Mouse (Mus musculus) kidney, adult 8-10 months (tissue): ENCODE measurements around the gene Amdhd1.
A peak's percentile ranks its signal among the peaks of the same experiment; 100 is the strongest.
"Not testable (repeated sequence)": the region's sequence is repeated elsewhere in the genome, so short reads cannot be mapped to it uniquely, and the experiment has no call there.

Experiments
- DNase-seq, 2 experiments: peaks; one replicate each; pipeline ENCODE4 v3.0.0; 2022

The Amdhd1 gene

DNA sequence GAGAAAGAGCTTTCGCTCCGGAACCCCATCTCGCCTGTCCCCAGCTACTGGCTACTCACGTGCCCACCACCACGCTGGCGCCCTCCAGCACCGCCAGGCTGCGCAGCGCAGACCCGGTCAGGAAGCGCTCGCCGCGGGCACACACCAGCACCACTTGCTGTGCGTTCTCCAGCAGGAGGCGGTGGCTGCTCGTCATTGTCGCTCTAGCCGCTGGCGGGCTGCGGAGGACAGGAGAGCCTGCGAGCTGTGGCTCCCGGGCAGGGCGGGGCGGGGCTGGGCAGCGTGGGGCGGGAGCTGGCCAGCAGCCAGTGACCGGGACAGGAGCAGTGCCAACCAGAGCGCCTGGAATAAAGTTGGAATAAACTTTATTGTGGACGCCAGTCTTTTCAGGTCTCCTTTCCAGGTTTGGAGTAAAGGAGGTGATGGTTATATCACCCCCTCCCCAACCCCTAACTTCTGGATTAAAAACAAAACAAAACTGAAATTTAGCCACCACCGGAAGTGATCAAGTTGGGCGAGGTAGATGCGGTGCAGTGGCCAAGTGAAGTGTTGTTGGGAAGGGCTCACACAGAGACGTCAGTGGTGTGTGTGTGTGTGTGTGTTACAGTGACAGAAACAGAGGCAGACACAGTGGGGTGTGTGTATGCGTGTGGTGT is at the start of gene Amdhd1:
Amdhd1 (minus strand) TSS at position 259 of the 656 bp plus-strand sequence.
- peak; percentile 70 to 75 for DNase-seq

- peak; percentile 92 to 96 for DNase-seq
Observed at GRCm38 (mm10) chr10:93589281-93589848, 49.5 kb upstream of the Amdhd1 start, which contains the start of gene Snrpf. Gene Snrpf, minus strand, starts transcription at chr10:93589706.

GRCm38 (mm10) chr10:93588796-93589195 is 49.0 kb upstream of the Amdhd1 start:
- DNase-seq = no peak

- peak; percentile 64 to 75 for DNase-seq
Observed at GRCm38 (mm10) chr10:93577271-93577886, 37.5 kb upstream of the Amdhd1 start.

- DNase-seq = no peak
Observed at GRCm38 (mm10) chr10:93575960-93576359, 36.1 kb upstream of the Amdhd1 start.

- no peak for DNase-seq
Observed at GRCm38 (mm10) chr10:93574966-93575365, 35.1 kb upstream of the Amdhd1 start.

GRCm38 (mm10) chr10:93572209-93572608 is 32.4 kb upstream of the Amdhd1 start:
- no peak for DNase-seq

DNA sequence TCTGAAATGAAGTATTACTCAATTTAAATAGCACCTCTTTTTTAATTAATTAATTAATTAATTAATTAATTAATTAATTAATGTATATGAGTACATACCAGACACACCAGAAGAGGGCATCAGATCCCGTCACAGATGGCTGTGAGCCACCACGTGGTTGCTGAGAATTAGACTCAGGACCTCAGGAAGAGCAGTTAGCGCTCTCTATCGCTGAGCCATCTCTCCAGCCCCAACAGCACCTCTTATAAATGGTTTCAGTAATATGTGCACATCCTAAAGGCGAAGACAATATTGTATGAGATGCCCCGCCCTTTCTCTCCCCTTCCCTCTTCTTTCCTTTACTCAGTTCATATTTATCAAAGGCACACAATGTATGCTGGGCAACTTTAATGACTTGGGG is 28.8 kb upstream of the Amdhd1 start:
- no peak for DNase-seq

GRCm38 (mm10) chr10:93567841-93568566 is 28.2 kb upstream of the Amdhd1 start:
- DNase-seq = no peak

GRCm38 (mm10) chr10:93567066-93567465 is 27.2 kb upstream of the Amdhd1 start:
- DNase-seq = no peak

DNA sequence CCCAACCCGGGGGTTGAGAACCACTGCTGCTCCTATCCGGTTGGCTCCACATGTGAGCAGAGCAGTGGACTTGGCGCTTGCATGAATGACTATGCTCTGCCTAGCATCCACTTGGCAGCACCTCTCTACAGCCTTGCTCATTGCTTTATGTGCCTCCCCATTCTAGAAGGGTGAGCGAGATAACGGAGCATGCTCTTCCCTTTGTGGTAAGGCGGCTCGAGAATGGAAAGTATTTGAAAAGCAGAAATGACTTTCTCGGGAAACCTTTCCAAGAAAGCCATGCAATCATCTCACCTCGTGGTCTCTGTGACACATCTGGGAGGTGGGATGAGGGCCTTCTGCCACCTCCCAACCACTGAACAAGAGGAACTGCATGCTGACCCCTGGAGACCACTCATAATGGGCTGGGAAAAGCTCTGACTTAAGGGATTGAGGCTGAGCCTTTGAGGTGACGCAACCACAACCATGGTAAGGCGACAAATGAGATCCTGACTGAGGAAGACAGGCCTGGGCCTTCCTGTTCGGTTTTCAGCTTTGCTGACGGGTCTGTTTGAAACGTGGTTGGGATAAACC is 24.8 kb upstream of the Amdhd1 start:
- no peak for DNase-seq

DNA sequence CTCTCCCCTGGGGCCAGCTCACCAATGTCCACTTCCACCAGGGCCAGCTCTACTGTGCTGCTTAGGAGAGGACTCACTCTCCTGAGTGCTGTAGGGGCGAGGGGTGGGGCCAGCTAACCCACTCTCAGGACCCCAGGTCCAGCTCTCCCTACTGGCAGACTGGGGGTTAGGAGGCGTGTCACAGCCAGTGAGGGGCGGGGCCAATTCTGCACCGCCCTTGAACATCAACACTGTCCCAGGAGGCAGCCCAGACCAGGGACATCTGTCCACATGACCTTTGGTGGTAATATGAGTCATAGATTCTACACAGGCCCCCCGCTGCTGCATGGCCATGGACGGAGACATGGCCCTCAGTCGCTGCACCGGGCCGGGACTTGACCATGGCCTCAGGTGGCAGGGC is 20.0 kb upstream of the Amdhd1 start:
- DNase-seq = no peak

GRCm38 (mm10) chr10:93557971-93558370 is 18.1 kb upstream of the Amdhd1 start:
- not testable (repeated sequence) for DNase-seq

DNA sequence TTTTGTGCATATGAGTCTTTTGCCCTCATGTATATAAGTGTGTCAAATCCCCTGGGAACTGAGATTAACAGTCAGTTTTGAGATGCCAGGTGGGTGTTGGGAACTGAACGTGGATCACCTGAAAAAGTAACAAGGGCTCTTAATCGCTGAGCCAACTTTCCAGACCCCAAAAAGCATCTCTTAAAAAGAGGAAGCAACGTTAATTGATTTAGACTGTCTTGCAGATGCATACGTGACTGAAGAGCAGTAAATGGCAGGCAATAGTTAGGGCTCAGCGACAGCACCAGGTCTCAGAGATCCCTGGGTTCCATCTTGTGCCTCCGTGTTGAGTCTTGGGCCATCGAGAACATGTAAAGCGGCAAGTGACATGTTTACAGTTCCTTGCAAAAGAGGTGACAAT is 12.8 kb upstream of the Amdhd1 start:
- DNase-seq = no peak

GRCm38 (mm10) chr10:93549821-93550220 is 10.0 kb upstream of the Amdhd1 start:
- DNase-seq = no peak

DNA sequence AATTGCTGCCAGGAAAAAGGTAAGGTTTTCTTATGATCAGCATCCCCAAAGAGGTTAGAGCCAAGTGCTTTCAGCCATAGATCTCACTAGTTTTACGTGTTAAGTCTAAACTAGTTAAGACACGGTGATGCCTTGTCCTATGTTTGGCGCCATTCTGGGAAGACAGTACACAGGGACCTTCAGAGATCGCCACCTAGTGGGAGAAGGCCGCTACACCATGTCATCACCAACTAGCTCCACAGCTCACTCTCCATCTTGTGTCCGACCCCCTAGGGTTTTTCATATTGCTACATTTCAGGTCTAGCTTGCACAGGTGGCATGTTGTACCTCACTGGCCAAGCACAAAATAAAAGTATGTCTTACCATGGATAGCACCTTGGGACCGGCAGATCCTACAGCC is 9.2 kb upstream of the Amdhd1 start:
- peak; percentile 42 to 82 for DNase-seq

DNA sequence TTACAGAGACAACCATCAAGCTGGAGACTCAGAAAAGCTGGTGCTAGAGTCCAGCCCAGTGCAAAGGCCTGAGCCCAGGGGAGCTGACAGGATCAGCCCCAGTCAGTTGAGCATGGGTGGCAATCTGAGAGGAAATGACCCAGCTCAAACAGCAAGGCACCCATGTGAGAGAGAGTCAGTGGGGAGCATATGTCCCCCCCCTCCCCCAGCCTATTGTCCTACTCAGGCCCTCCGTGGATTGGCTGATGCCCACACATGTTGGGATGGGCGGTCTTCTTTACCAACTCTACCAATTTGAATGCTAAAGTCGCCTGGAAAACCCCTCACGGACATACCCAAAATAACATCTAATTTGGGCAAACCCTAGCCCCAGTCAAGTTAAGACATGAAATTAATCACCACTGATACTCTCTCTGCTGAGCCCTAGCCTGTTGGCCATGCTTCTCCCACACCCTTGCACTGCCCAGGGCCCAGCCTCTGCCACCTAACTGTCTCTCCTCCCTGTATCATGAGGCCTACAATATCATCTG is 8.0 kb upstream of the Amdhd1 start:
- no peak for DNase-seq

DNA sequence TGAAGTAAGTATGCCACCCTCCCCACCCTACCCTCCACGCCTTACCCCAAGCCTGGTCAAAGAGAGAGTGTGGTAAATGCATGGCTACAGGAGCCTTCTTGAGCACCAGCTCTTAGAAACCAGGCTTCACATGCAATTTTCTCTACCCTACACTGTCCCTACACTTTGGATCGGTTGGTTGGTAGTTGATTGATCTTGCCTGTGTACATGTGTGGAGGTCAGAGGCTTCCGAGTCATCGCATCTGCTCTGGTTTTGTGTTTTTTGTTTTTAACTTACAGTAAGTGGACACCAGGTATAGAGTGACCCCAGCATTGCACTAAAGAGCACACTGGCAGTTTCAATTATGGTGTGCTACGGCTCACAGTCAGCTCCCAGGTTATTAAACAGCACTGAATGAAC is 4.3 kb upstream of the Amdhd1 start:
- no peak for DNase-seq

GRCm38 (mm10) chr10:93543176-93543575 is 3.3 kb upstream of the Amdhd1 start:
- DNase-seq = peak; percentile 3 to 28

DNA sequence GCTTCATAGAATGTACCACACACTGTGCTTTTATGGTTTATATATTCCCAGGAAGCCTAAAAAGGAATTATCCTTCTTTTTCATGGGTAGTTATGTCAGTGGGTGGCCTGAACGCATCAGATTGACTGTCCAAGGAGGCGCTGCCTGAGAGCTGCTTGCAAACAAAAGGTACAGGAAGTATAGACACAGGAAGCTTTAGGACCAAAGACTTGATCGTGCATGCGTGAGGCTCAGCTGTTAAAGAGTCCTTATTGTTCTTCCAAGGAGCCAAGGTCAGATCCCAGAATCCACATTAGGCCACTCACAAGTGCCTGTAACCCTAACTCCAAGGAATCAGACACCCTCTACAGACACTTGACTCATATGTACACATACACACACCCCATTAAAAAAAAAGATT is 2.5 kb upstream of the Amdhd1 start:
- DNase-seq = no peak

DNA sequence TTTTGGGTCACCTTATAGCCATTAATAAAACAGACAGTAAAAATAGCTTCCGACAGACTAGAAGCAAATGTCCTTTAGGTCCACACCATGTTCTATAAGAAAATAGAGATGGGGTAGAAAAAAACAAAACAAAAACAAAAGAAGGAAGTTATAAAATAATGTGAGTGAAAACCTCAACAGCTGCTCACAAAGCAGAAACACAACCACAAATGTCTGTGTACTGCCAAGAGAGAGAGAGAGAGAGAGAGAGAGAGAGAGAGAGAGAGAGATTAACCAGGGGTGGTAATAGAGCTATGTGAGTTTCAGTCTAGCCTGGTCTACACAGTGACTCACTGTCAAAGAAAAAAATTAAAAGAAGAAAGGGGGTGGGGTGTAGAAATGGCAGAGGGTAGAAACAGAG is 1.8 kb upstream of the Amdhd1 start:
- no peak for DNase-seq

DNA sequence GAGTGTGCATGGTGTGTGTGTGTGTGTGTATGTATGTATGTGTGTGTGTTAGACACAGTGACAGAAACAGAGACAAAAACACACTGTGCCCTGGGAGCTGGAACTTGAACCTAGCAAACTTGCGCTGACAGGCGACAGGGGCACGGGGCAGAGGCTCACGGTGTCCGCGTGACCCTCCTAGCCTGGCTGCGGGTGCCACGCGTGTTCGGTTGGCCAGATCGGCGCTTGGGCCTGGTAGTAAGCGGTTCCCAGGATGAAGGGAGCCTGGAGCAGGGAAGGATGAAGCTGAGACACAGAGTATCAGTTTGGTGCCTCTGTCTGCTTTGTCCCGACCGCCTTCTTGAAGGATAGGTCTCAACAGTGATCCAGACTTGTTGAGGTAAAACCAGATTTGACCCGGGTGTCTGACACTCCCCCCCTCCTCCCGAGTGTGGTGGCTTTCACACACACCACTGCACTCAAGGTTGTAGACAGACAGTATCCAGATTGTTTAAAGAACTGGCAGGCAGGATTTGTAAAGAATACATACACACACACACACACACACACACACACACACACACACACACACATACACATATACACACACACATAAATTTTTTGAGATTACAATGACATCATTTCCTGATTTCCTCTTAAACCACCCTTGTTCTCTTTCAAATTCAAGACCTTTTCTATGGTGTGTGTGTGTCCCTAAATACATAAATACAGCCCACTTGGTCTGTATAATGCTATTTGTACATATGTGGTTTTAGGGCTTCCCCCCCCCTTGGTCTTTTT is 788 bp upstream of the Amdhd1 start, which contains the start of gene Ccdc38:
Ccdc38 (plus strand) TSS at position 202 of the 780 bp plus-strand sequence.
- peak in 1 of 2 experiments; percentile 3 for DNase-seq
